Mouse (Mus musculus) thymus, postnatal 0 days (tissue): Measurements from ENCODE around the gene Fgfr4. TPM values are rescaled to one million over a fixed set of nuclear protein-coding genes. Genes with fewer than 3 reads are reported as not detected.
A peak's percentile ranks its signal among the peaks of the same experiment; 100 is the strongest.

ENCODE experiments used
- DNase-seq: peaks from one replicate; pipeline ENCODE4 v3.0.0-alpha.2; 2015; ENCODE audit warnings: low spot score
- polyA plus RNA-seq: library from polyadenylated mRNA; unstranded; fragments of >200 nt; fragmentation: Nextera tagmentation; extraction: Ambion mirVana; gene quantifications from 2 replicates; pipeline ENCODE4 v1.2.1, GENCODE M21; 2015

Fgfr4 gene
- 0.06 TPM in 1 of 2 replicates, not detected in the other for polyA plus RNA-seq

DNA sequence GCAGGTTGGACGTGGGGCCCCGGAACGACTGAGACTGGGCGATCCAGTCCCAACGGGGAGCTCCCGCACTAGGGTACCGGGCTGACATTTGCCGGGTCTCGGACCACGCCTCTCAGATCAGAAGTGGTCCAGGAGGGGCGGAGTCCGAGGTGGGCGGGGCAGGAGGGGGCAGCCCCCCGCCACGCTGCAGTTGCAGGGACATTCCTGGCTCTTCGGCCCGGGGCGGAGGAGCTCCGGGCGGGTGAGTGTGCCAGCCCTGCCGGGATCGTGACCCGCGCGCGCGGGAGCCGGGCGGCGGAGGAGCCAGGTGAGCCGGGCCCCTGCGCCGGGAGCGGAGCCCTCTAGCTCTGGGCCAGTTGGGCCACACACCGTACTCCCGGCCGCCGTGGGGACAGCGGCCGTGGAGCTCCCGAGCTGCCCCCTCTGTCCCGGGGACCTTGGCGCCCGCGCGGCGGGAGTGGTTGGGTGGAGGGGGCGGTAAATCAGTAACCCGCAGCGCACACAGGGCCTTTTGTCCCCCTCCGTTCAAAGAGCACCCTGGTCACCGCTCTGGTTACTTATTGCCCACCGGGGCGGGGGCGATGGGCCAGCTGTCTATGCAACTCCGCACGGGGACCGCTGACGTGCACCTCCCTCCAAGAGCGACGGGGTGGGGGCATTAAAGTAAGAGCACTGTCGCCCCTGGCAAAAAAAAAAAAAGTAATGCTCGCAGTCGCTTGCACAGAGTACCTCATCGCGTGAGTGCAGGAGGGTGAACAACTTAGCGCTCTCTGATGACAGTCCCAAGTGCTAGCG, at the start of gene Fgfr4:
Fgfr4 (plus strand) TSS at position 20 of the 795 bp plus-strand sequence.
- DNase-seq, result no peak

GRCm38 (mm10) chr13:55103351-55103750, 49.1 kb upstream of the Fgfr4 start:
- DNase-seq, result no peak

- DNase-seq, result peak; percentile 96
Measured at GRCm38 (mm10) chr13:55105045-55105952, 47.1 kb upstream of the Fgfr4 start, which contains the start of gene Zfp346. Gene Zfp346 (plus strand): TSS chr13:55105311.

GRCm38 (mm10) chr13:55105953-55106691, 46.3 kb upstream of the Fgfr4 start:
- no peak for DNase-seq

DNA sequence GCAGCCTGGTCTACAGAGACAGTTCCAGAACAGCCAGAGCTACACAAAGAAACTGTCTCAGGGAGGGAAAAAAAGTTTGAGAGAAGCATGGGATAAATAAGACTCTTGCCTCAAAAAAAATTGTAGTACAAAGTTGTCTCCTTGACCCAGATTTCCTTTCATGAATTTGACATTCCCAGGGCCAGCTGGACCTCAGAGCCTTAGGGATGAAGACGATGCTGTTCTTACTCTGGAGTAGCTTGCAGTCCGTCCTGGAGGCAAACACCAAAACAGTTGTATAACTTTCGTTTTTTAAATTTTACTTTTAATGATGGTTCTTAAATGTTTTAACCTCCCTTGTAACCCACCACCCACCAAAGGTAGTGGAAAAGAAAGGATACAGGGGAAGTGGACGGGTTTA, 45.3 kb upstream of the Fgfr4 start:
- DNase-seq, result no peak

- no peak for DNase-seq
Measured at GRCm38 (mm10) chr13:55107694-55108093, 44.7 kb upstream of the Fgfr4 start.

DNA sequence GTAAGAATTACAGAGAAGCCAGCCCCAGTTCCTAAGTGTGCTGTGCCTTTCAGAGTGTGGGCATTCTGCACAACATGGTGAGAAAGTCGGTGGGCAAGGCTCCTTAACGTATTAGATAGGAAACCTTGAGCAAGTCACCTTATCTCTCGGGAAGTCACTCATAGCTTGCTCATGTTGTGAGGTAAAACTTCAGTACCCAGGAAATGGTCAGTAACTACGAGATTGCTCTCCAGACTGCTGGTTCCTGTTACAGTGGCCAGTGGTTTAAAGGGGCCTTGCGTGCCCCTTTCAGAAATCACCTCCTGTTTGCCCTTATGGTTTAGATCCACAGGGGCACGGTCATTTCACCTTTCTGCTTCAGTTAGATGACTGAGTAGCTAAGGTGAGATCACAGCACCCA, 38.1 kb upstream of the Fgfr4 start:
- DNase-seq, result no peak

- no peak for DNase-seq
Measured at GRCm38 (mm10) chr13:55124903-55125302, 27.5 kb upstream of the Fgfr4 start.

- DNase-seq, result no peak
Measured at GRCm38 (mm10) chr13:55133448-55133847, 19.0 kb upstream of the Fgfr4 start, which contains the start of gene Gm17617. Gene Gm17617 (minus strand): TSS chr13:55133548.

DNA sequence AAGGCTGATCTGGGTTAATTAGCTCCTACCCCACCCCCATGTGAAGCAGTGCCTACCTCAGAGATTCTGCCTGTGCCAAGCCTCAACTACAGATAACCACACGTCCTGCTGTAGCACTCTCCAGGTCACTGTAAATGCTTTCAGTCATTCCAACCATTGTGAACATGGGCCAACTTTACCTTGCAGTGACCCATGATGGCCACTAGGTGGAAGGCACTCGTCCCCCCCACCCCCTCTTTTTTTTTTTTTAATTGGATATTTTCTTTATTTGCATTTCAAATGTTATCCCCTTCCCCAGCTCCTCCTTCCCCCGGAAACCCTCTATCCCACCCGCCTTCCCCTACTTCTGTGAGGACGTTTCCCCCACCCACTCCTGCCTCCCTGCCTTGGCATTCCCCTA, 17.1 kb upstream of the Fgfr4 start:
- DNase-seq, result no peak

DNA sequence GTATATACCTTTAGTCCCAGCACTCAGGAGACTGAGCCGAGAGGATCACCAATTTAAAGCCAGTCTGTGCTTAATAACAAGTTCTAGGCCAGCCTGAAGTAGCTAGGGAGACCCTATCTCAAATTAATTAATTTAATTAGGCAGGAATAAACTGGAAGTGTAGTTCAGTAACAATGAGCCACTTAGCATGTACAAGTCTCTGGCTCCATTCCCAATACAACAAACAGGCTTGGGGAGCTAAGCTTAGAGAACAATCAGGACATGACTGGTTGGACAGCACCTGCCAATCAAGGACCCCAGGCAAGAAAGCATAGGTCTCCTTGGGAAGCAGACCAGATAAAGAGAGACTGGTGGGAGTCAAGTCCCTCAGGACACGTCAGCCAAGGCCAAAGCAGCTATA, 12.2 kb upstream of the Fgfr4 start:
- DNase-seq, result no peak

- DNase-seq, result no peak
Measured at GRCm38 (mm10) chr13:55153951-55154350, 1.5 kb downstream of the Fgfr4 start.

DNA sequence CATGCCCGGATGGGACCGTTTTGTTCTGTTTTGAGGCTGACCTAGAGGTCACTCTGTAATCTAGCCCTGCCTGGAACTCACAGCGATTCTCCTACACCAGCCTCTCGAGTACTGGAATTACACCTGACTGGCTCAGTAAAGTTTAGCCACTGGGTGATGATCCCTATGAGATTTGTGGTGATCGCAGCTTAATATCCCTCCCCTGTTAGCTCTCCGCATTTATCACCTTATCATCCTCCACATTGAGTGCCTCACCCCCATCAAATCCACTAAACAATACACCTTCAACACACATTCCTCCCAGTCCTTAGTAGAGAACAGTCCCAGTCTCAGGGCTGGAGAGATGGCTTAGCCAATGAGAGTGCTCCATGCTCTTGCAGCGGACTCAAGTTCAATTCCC, 9.9 kb downstream of the Fgfr4 start:
- no peak for DNase-seq

DNA sequence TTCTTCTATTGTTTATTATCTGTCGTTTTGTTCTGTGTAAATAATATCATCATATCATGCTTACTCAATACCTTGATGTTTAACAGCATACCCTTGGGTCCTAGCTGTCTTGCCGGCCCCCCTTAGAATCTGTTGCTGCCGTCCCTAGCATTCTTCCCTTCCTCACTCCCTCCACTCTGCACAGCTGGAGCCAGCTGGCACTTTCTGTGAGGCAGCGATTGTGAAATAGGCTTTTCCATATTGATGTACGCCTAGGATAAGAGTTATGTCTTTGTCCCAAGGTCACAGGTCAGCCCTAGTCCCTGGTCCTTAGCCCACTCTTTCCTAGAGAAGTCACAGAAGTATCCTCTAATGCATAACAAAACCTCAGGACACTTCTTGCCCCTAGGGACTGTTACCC, 11.1 kb downstream of the Fgfr4 start:
- no peak for DNase-seq

DNA sequence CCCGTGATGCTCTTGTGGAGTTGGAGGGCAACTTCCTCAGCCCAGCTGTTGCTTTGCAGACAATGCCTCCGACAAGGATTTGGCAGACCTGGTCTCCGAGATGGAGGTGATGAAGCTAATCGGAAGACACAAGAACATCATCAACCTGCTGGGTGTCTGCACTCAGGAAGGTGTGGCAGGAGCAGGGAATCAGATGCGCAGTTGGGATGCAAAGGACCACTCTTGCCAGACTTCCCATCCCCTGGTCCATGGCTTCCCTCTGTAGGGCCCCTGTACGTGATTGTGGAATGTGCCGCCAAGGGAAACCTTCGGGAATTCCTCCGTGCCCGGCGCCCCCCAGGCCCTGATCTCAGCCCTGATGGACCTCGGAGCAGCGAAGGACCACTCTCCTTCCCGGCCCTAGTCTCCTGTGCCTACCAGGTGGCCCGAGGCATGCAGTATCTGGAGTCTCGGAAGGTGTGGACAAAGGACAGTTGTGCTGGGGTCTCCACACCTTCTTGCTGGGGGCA, 13.4 kb downstream of the Fgfr4 start:
- no peak for DNase-seq

DNA sequence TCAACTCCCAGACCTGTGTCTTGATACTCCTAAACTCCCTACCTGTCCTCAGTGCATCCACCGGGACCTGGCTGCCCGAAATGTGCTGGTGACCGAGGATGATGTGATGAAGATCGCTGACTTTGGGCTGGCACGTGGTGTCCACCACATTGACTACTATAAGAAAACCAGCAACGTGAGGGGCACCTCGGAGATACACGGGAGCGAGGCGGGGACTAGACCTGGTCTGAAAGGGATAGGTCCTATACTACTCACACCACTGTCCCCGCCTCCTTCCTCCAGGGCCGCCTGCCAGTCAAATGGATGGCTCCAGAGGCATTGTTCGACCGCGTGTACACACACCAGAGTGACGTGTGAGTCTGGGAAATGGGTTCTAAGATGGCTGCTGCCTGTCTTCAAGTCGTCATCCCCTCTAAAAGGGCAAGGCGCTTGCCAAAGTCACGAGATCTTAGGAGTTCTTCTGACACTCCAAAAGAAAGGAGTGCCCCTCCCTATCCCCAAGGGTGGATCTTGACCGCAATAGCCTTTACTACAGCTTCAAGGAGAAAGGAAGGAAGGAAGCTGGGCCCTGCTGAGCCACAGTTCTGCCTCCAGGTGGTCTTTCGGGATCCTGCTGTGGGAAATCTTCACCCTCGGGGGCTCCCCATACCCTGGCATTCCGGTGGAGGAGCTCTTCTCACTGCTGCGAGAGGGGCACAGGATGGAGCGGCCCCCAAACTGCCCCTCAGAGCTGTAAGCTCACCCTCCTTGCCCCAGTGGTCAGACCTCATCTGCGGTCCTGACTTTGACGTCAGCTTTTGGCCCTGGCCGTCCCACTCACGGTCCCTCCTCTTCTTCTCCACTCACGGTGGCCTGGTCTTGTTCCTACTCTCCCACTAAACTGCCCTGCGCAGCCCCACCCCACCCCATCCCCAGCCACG, 14.6 kb downstream of the Fgfr4 start:
- no peak for DNase-seq

GRCm38 (mm10) chr13:55167798-55168197, 15.4 kb downstream of the Fgfr4 start:
- no peak for DNase-seq

- no peak for DNase-seq
Measured at GRCm38 (mm10) chr13:55168255-55168654, 15.8 kb downstream of the Fgfr4 start.

GRCm38 (mm10) chr13:55168958-55169369, 16.5 kb downstream of the Fgfr4 start:
- no peak for DNase-seq
